Mouse (Mus musculus): ENCODE measurements around the gene Helz.

Helz gene

GRCm38 (mm10) chr11:107617976-107618375 lies 70.2 kb downstream of the Helz start:
- no peak for DNase-seq (ENCODE audit: low spot score in 2 of 2)

- no peak for DNase-seq (ENCODE audit: low spot score in 2 of 2)
Observed at GRCm38 (mm10) chr11:107624661-107625060, 76.9 kb downstream of the Helz start.

DNA sequence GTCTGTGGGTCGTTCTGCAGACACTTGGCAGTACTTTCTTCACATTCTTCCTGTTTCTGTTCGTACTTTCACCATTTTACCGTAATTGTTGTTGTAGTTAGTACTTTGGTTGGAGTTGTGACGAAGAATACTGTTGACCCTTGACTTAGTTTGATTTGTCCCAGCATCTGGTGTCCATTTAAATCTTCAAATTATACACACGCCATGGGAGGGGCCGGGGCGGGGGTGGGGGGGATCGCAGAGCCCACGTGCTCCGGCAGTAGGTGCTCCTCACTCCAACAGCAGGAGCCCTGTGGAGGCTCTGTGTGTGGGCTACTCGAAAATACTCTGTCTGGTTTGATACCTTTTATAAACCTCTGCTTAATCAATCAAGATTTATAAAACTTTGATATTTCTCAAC lies 78.0 kb downstream of the Helz start:
- no peak for DNase-seq (ENCODE audit: low spot score in 2 of 2)

GRCm38 (mm10) chr11:107629504-107629903 lies 81.8 kb downstream of the Helz start:
- peak in 1 of 2 experiments; percentile 72 for DNase-seq (ENCODE audit: low spot score in 2 of 2)

- no peak for DNase-seq (ENCODE audit: low spot score in 2 of 2)
Observed at GRCm38 (mm10) chr11:107629951-107630350, 82.2 kb downstream of the Helz start.

GRCm38 (mm10) chr11:107631124-107631523 lies 83.4 kb downstream of the Helz start:
- DNase-seq (ENCODE audit: low spot score in 2 of 2) = no peak

DNA sequence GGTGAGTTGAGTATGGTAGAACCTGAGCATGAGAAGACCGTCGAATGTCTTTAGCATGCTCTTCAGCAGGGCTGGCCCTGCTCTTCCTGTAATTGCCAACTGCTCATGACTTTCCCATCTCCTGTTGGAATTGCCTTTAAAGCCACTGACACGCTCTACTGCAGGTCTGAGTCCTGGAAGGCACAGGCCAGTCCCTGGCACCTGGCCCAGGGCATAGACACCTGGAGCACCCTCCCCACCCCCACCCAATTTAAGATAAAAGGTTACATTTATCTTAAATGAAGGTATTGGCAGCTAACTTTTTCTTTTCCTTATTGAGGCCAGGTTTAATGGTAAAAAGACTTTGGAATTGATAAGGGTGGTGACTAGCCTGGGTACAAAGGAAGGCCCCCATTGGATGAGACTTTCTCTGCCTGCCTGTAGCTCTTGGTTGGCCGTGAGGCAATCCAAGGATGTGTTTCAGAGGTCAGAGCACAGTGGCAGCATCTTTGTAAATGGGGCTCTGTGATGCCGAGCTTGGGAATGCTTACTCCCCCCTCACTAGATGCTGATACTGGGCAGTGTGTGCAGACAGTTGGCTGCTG lies 85.9 kb downstream of the Helz start:
- DNase-seq (ENCODE audit: low spot score in 2 of 2) = no peak

- no peak for DNase-seq (ENCODE audit: low spot score in 2 of 2)
Observed at GRCm38 (mm10) chr11:107638137-107638536, 90.4 kb downstream of the Helz start.

DNA sequence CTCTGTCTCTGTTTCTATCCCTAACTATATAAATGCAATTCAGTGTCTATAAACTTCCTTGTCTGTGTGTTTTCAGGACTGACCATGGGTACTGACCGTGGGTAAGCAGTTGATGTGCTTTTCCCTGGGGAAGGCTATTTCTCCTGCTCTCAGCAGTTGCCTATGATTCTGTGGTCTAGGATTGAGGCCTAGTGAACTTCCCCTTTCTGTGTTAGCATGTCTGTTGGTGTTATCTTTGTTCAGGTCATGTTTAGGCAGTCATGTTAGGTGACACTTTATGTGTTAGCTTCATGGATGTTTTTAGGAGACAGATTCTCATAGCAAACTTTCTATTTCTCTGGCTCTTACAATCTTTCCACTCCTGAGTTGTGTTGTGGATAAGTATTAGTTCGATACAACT lies 91.9 kb downstream of the Helz start:
- no peak for DNase-seq (ENCODE audit: low spot score in 2 of 2)

DNA sequence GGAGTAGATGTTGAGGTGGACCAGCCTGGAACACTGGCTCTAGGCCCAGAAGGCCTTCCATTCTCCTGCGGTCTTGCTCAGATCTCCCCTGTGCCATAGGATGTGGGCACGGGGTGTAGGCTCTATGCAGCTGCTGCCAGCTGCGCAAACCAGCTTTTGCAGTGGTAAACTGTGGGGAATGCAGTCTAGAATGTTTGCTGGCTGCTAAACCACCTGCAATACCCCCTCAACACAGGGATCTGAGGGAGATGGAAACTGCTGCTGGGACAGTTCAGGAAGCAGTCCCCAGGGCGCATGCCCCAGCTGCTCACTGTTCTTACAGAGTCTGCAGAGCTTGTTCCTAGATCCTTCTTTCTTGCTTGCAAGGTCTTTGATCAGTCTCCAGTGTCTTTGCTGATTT lies 96.7 kb downstream of the Helz start:
- no peak for DNase-seq (ENCODE audit: low spot score in 2 of 2)

DNA sequence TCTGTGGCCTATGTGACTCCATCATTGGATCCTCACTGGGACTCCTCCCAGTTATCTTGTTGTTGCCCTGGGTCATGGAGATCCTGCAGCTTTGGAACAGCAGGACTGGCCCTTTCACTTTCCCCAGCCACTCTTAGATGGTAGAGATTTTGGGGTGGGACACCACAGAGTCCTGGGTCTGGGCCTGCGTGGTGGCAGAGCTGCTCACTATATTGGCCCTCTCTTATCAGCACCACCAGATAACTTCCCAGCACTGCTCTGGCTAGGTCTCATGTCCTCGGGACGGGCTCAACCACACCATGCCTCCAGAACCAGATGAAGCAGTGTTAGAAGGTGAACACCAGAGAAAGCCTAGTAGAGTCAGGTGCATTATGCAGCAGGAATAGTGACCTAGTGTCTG lies 99.6 kb downstream of the Helz start:
- no peak for DNase-seq (ENCODE audit: low spot score in 2 of 2)

DNA sequence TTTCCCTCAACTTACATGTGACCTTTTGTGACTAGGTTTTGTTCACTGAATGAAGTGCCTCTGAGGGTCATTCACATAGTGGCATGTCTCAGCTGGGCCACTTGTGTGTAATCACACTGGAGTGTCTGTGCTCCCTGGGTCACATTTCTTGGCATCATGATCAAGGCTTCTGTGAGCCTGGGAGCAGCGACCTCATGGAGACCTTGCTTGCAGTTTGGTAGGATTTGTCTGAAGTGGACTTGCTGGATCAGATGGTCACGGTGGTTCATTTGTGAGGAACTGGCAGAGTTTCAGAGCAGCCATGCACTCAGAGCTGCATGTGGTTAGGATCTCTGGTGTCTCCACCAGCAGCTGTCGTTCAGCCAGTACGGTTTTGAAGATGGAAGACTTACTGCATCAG lies 100.9 kb downstream of the Helz start:
- DNase-seq (ENCODE audit: low spot score in 2 of 2) = no peak

- no peak for DNase-seq (ENCODE audit: low spot score in 2 of 2)
Observed at GRCm38 (mm10) chr11:107649458-107649857, 101.7 kb downstream of the Helz start.

GRCm38 (mm10) chr11:107650422-107651051 lies 102.8 kb downstream of the Helz start:
- no peak for DNase-seq (ENCODE audit: low spot score in 2 of 2)

DNA sequence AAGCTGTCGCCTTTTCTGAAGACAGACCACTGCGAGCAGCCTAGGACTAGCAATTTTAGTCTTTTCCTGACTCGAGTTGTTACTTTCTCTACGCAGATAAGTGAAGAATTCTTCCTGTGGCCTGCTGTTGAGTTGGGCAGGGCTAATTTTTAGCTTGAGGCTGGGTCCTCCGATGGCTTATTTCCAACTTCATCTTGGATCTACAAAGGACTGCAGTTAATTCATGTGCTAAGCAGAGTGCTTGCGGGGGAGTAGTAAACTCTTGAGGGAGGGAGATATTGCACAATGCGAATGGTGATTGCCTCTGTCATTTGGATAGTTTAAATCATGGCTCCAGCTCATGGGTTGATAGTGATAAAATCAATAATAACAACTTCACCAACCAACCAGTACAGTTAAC lies 103.7 kb downstream of the Helz start:
- no peak for DNase-seq (ENCODE audit: low spot score in 2 of 2)

GRCm38 (mm10) chr11:107652137-107652536 lies 104.4 kb downstream of the Helz start:
- DNase-seq (ENCODE audit: low spot score in 2 of 2) = no peak

GRCm38 (mm10) chr11:107655538-107655937 lies 107.8 kb downstream of the Helz start:
- no peak for DNase-seq (ENCODE audit: low spot score in 2 of 2)

GRCm38 (mm10) chr11:107657117-107657516 lies 109.4 kb downstream of the Helz start:
- no peak for DNase-seq (ENCODE audit: low spot score in 2 of 2)

DNA sequence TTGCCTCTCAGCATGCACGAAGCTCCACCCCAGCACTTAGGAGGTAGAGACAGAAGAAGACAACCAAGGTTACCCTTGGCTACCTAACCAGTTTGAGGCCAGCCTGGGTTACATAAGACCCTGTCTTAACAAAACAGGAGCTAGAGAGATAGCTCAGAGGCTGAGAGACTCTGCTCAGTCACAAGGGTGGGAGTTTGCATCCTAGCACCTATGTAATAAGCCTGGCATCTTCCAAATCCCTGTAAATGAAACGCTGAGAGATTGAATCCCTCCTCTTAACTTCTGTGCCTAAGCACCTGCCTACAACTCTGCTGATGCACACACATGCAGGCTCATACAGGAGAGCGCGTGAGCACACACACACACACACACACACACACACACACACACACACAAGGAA lies 112.7 kb downstream of the Helz start:
- no peak for DNase-seq (ENCODE audit: low spot score in 2 of 2)

DNA sequence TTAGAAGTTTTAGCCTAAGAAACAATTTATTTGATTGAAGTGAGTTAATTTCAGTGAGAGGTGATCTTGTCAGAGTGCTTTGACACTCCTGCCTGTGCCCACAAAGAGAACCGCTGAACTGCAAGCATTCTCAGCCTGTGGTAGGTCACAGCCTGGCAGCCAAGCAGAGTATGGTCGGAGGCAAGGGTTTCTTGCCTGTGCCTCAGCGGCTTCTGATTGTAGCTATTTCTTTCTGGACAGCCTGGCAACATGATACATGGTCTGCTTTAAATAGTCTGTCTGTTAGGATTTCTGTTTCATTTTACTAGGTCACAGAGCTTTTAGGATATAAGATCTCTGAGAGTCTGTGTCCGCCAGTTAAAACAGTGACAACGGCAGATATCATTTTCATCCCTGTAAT lies 114.9 kb downstream of the Helz start:
- DNase-seq (ENCODE audit: low spot score in 2 of 2) = no peak

GRCm38 (mm10) chr11:107667542-107667941 lies 119.8 kb downstream of the Helz start:
- no peak for DNase-seq (ENCODE audit: low spot score in 2 of 2)

DNA sequence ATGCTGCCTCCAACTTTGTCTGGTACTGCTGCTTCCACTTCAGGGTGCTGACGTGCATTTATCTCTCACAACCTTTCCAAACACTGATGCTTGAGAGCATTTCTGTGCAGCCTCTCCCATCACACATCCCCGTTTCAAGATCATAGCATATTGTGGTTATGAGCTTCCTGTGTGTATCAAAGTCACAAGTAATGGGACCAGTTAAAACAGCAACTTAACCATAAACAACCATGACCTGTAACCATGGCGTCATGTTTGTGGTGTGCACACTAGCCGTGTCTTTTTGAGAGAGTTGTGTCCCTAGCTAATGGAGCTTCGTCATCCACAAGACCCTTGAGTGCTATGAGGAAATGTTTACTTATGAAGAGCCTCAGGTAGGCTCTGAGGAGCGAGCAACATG lies 120.5 kb downstream of the Helz start:
- no peak for DNase-seq (ENCODE audit: low spot score in 2 of 2)

DNA sequence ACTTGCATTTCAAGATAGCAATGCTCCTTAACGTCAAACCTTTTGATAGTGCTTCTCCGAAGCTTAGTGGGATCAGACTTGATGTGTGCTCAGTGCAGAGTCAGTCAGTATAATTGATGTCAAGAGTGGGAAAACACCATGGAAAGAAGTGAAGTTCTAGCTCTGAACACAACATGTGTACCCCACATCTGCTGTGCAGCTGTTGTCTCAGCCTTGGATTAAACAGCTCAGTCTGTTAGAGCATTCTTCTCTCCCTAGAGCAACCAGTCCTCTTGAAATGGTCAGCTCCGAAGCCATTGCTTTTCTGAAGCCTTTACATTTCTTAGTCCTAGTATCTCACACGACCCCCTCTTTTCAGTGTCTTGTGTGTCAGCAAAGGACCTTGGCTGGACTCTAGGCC lies 121.2 kb downstream of the Helz start:
- no peak for DNase-seq (ENCODE audit: low spot score in 2 of 2)

DNA sequence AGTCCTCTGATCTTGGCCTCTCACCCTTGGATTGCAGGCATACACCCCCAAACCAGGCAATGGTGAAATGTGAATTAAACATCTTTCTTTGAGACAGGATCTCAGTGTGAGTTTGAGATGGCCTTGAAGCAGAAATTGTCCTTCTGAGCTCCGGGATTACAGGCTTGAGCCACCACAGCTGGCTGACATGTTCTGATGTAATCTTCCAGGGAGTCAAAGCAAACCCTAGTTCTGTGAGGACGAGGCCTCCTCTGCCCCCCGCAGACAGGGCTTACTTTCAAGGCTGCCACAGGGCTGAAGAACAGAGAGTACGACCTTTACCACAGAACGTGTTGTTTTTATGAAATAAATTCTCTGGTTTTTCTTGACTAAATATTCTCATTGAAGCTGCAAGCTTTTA lies 126.3 kb downstream of the Helz start:
- no peak for DNase-seq (ENCODE audit: low spot score in 2 of 2)

Measured in left cerebral cortex, adult 9 months (tissue).